Mouse (Mus musculus) myocyte (in vitro differentiated cells): Measurements from ENCODE around the gene Ess2.

Source experiments
- MAX ChIP-seq: IDR thresholded peaks from one replicate; pipeline ENCODE4 v1.6.1; 2011; ENCODE audit warnings: low read depth, mild to moderate bottlenecking, control low read depth
- MYOG ChIP-seq, 3 experiments: IDR thresholded peaks; one replicate each; pipeline ENCODE4 v1.6.1; 2011; ENCODE audit warnings: control low read depth in 2 of 3, low read depth in 2 of 3, mild to moderate bottlenecking in 2 of 3; ENCODE audit not compliant: insufficient read length in 2 of 3, control insufficient read depth in 1 of 3, insufficient read depth in 1 of 3
- POLR2A ChIP-seq: IDR thresholded peaks from one replicate; pipeline ENCODE4 v1.6.1; 2011; ENCODE audit warnings: low read depth, mild to moderate bottlenecking, control low read depth, moderate library complexity; ENCODE audit not compliant: insufficient read length
- POLR2AphosphoS2 ChIP-seq: IDR thresholded peaks from one replicate; pipeline ENCODE4 v1.6.1; 2011; ENCODE audit warnings: low read depth, control low read depth; ENCODE audit not compliant: insufficient read length
- REST ChIP-seq: IDR thresholded peaks from one replicate; pipeline ENCODE4 v1.6.1; 2011; ENCODE audit warnings: mild to moderate bottlenecking, control low read depth, moderate library complexity; ENCODE audit not compliant: insufficient read depth, insufficient read length
- SRF ChIP-seq: IDR thresholded peaks from one replicate; pipeline ENCODE4 v1.6.1; 2011; ENCODE audit warnings: low read depth; ENCODE audit not compliant: control insufficient read depth, insufficient read length
- TCF12 ChIP-seq: IDR thresholded peaks from one replicate; pipeline ENCODE4 v1.6.1; 2011; ENCODE audit warnings: mild to moderate bottlenecking, control low read depth; ENCODE audit not compliant: poor library complexity, insufficient read depth, severe bottlenecking
- USF1 ChIP-seq: IDR thresholded peaks from one replicate; pipeline ENCODE4 v1.6.1; 2011; ENCODE audit warnings: low read depth, mild to moderate bottlenecking, control low read depth, moderate library complexity

DNA sequence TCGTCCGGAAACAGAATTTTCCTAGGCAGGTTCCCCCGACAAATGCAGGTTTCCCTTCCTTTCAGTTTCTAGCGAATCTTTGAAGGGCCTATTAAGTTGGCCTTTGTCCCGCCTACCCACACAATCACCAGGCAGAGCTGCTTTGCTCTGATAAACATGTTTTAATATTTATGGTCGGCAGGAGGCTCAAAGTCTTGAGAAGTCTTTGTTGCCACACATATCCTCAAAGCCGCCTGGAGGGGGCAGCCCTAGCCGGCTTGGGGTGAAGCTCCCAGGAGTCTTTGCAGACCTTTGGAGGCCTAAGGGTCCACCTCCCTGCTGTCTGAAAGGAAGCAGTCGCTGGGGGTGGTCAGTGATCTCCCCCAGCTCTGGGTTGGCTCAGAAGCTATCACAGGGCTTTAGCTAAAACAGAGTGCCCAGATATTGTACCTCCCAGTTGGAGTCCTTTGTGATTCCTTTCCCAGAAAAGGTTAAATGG, 17.5 kb upstream of the Ess2 start:
- TF ChIP-seq TCF12, result no peak
- no peak for TF ChIP-seq USF1
- TF ChIP-seq POLR2A, result no peak
- TF ChIP-seq MYOG (IDR thresholded peaks at IDR 0.05; ENCODE audit: control insufficient read depth in 1 of 3, insufficient read depth in 1 of 3, insufficient read length in 2 of 3, low read depth in 2 of 3), result no peak
- no peak for TF ChIP-seq POLR2AphosphoS2
- no peak for TF ChIP-seq SRF
- TF ChIP-seq MAX, result no peak
- TF ChIP-seq REST, result no peak
